Mouse (Mus musculus): Measurements from ENCODE around the gene Fat1.

- TF ChIP-seq CTCF (IDR thresholded peaks at IDR 0.05; ENCODE audit: low read depth): no peak
- TF ChIP-seq EP300 (optimal IDR thresholded peaks at IDR 0.05): no peak
Observed at GRCm38 (mm10) chr8:44948597-44948996, 13.3 kb downstream of the Fat1 start.

Measured in stomach, postnatal 0 days (tissue).